Mouse (Mus musculus): ENCODE data around the gene Tada2a. TPM values are rescaled to one million over a fixed set of nuclear protein-coding genes. Genes with fewer than 3 reads are reported as not detected.

Tada2a gene
- polyA plus RNA-seq, 1 experiment from 2014 or later = 31.6 TPM

- ATAC-seq (ENCODE audit: low read depth) = peak; percentile 75
- Histone ChIP-seq H3K9me3 (ENCODE audit: control insufficient read depth, low read length) (no peaks in the 10 kb centered on the region), H3K27ac (ENCODE audit: low read length) (peak overlapping the region; percentile 86), H3K9ac (ENCODE audit: low read length) (peak overlapping the region; percentile 78), H3K4me3 (ENCODE audit: low read length) (peak overlapping the region; percentile 73), H3K4me1 (replicated peaks; ENCODE audit: control insufficient read depth, insufficient read depth, low read length) (peaks cover 22% of the 10 kb centered on the region), H3K36me3 (ENCODE audit: control insufficient read depth, insufficient read depth, low read length) (no peaks in the 10 kb centered on the region), H3K4me2 (ENCODE audit: low read depth, low read length) (peak overlapping the region; percentile 93), H3K27me3 (ENCODE audit: control insufficient read depth, insufficient read depth, low read depth, low read length) (no peaks in the 10 kb centered on the region; the same call in 1 of the 2 replicates)
- WGBS = 2% methylated on average over 30 of the region's 63 CpGs
Observed at GRCm38 (mm10) chr11:84068191-84069033, 61.0 kb downstream of the Tada2a start.

GRCm38 (mm10) chr11:84067720-84068190 lies 61.6 kb downstream of the Tada2a start:
- no peaks in the 10 kb centered on the region; the same call in 1 of the 2 replicates for H3K27me3 ChIP-seq (ENCODE audit: control insufficient read depth, insufficient read depth, low read depth, low read length)
- H3K9ac ChIP-seq (ENCODE audit: low read length) = peak overlapping the region; percentile 78
- H3K4me3 ChIP-seq (ENCODE audit: low read length) = peak overlapping the region; percentile 73
- peak overlapping the region; percentile 86 for H3K27ac ChIP-seq (ENCODE audit: low read length)
- peak overlapping the region; percentile 93 for H3K4me2 ChIP-seq (ENCODE audit: low read depth, low read length)
- H3K9me3 ChIP-seq (ENCODE audit: control insufficient read depth, low read length) = no peaks in the 10 kb centered on the region
- WGBS = 3% methylated on average over 21 of the region's 21 CpGs
- no peaks in the 10 kb centered on the region for H3K36me3 ChIP-seq (ENCODE audit: control insufficient read depth, insufficient read depth, low read length)
- H3K4me1 ChIP-seq (replicated peaks; ENCODE audit: control insufficient read depth, insufficient read depth, low read length) = peaks cover 17% of the 10 kb centered on the region
- ATAC-seq (ENCODE audit: low read depth) = peak; percentile 62

GRCm38 (mm10) chr11:84066927-84067645 lies 62.3 kb downstream of the Tada2a start:
- peak overlapping the region; percentile 73 for H3K4me3 ChIP-seq (ENCODE audit: low read length)
- 0 out of 2 replicates have a peak, but pooled peaks have one; percentile 18 for ATAC-seq (ENCODE audit: low read depth)
- H3K4me2 ChIP-seq (ENCODE audit: low read depth, low read length) = peak overlapping the region; percentile 93
- H3K4me1 ChIP-seq (replicated peaks; ENCODE audit: control insufficient read depth, insufficient read depth, low read length) = peaks cover 15% of the 10 kb centered on the region
- peak overlapping the region; percentile 78; the same call in 1 of the 2 replicates for H3K9ac ChIP-seq (ENCODE audit: low read length)
- no peaks in the 10 kb centered on the region; the same call in 1 of the 2 replicates for H3K27me3 ChIP-seq (ENCODE audit: control insufficient read depth, insufficient read depth, low read depth, low read length)
- 6% methylated on average over 18 of the region's 18 CpGs for WGBS
- no peaks in the 10 kb centered on the region for H3K36me3 ChIP-seq (ENCODE audit: control insufficient read depth, insufficient read depth, low read length)
- H3K27ac ChIP-seq (ENCODE audit: low read length) = peak overlapping the region; percentile 86; the same call in 1 of the 2 replicates
- no peaks in the 10 kb centered on the region for H3K9me3 ChIP-seq (ENCODE audit: control insufficient read depth, low read length)

- Histone ChIP-seq H3K4me3 (ENCODE audit: low read length) (no peak overlapping the region; the same call in 1 of the 2 replicates), H3K4me1 (replicated peaks; ENCODE audit: control insufficient read depth, insufficient read depth, low read length) (peaks cover 15% of the 10 kb centered on the region), H3K9ac (ENCODE audit: low read length) (0 out of 2 replicates have a peak overlapping the region, but pooled peaks have one; percentile 0), H3K27me3 (ENCODE audit: control insufficient read depth, insufficient read depth, low read depth, low read length) (no peaks in the 10 kb centered on the region; the same call in 1 of the 2 replicates), H3K27ac (ENCODE audit: low read length) (no peak overlapping the region), H3K36me3 (ENCODE audit: control insufficient read depth, insufficient read depth, low read length) (no peaks in the 10 kb centered on the region), H3K9me3 (ENCODE audit: control insufficient read depth, low read length) (no peaks in the 10 kb centered on the region), H3K4me2 (ENCODE audit: low read depth, low read length) (no peak overlapping the region)
- 5% methylated on average over 11 of the region's 11 CpGs for WGBS
- ATAC-seq (ENCODE audit: low read depth) = no peak
Observed at GRCm38 (mm10) chr11:84066071-84066481, 63.3 kb downstream of the Tada2a start.

- H3K27me3 ChIP-seq (ENCODE audit: control insufficient read depth, insufficient read depth, low read depth, low read length) = no peaks in the 10 kb centered on the region; the same call in 1 of the 2 replicates
- H3K9ac ChIP-seq (ENCODE audit: low read length) = no peak overlapping the region
- 60% methylated on average over 3 of the region's 3 CpGs for WGBS
- no peak overlapping the region for H3K4me3 ChIP-seq (ENCODE audit: low read length)
- H3K4me2 ChIP-seq (ENCODE audit: low read depth, low read length) = no peak overlapping the region
- peaks cover 15% of the 10 kb centered on the region for H3K4me1 ChIP-seq (replicated peaks; ENCODE audit: control insufficient read depth, insufficient read depth, low read length)
- H3K27ac ChIP-seq (ENCODE audit: low read length) = no peak overlapping the region
- no peaks in the 10 kb centered on the region for H3K9me3 ChIP-seq (ENCODE audit: control insufficient read depth, low read length)
- no peak for ATAC-seq (ENCODE audit: low read depth)
- H3K36me3 ChIP-seq (ENCODE audit: control insufficient read depth, insufficient read depth, low read length) = no peaks in the 10 kb centered on the region
Observed at GRCm38 (mm10) chr11:84063631-84064209, 65.7 kb downstream of the Tada2a start.

GRCm38 (mm10) chr11:84062805-84063204 lies 66.6 kb downstream of the Tada2a start:
- 32% methylated on average over 2 of the region's 2 CpGs for WGBS
- Histone ChIP-seq H3K27ac (ENCODE audit: low read length) (no peak overlapping the region), H3K4me1 (replicated peaks; ENCODE audit: control insufficient read depth, insufficient read depth, low read length) (peaks cover 12% of the 10 kb centered on the region), H3K9me3 (ENCODE audit: control insufficient read depth, low read length) (no peaks in the 10 kb centered on the region), H3K4me2 (ENCODE audit: low read depth, low read length) (no peak overlapping the region), H3K27me3 (ENCODE audit: control insufficient read depth, insufficient read depth, low read depth, low read length) (no peaks in the 10 kb centered on the region; the same call in 1 of the 2 replicates), H3K4me3 (ENCODE audit: low read length) (no peak overlapping the region), H3K36me3 (ENCODE audit: control insufficient read depth, insufficient read depth, low read length) (no peaks in the 10 kb centered on the region), H3K9ac (ENCODE audit: low read length) (no peak overlapping the region)
- ATAC-seq (ENCODE audit: low read depth) = peak; percentile 53

GRCm38 (mm10) chr11:84061881-84062280 lies 67.5 kb downstream of the Tada2a start:
- H3K4me3 ChIP-seq (ENCODE audit: low read length) = no peak overlapping the region
- H3K36me3 ChIP-seq (ENCODE audit: control insufficient read depth, insufficient read depth, low read length) = no peaks in the 10 kb centered on the region
- no peak overlapping the region for H3K9ac ChIP-seq (ENCODE audit: low read length)
- H3K27me3 ChIP-seq (ENCODE audit: control insufficient read depth, insufficient read depth, low read depth, low read length) = no peaks in the 10 kb centered on the region
- H3K9me3 ChIP-seq (ENCODE audit: control insufficient read depth, low read length) = no peaks in the 10 kb centered on the region
- no peak for ATAC-seq (ENCODE audit: low read depth)
- WGBS = 54% methylated on average over 2 of the region's 2 CpGs
- no peak overlapping the region for H3K27ac ChIP-seq (ENCODE audit: low read length)
- H3K4me1 ChIP-seq (replicated peaks; ENCODE audit: control insufficient read depth, insufficient read depth, low read length) = peaks cover 11% of the 10 kb centered on the region
- H3K4me2 ChIP-seq (ENCODE audit: low read depth, low read length) = no peak overlapping the region

GRCm38 (mm10) chr11:84060635-84061034 lies 68.8 kb downstream of the Tada2a start:
- H3K4me3 ChIP-seq (ENCODE audit: low read length) = no peak overlapping the region
- H3K9ac ChIP-seq (ENCODE audit: low read length) = no peak overlapping the region
- H3K27ac ChIP-seq (ENCODE audit: low read length) = no peak overlapping the region
- 75% methylated on average over 6 of the region's 6 CpGs for whole genome bisulfite sequencing
- ATAC-seq (ENCODE audit: low read depth) = no peak
- no peak overlapping the region for H3K4me2 ChIP-seq (ENCODE audit: low read depth, low read length)
- H3K4me1 ChIP-seq (replicated peaks; ENCODE audit: control insufficient read depth, insufficient read depth, low read length) = peaks cover 3% of the 10 kb centered on the region; the same call in 1 of the 2 replicates
- no peaks in the 10 kb centered on the region for H3K9me3 ChIP-seq (ENCODE audit: control insufficient read depth, low read length)
- H3K36me3 ChIP-seq (ENCODE audit: control insufficient read depth, insufficient read depth, low read length) = no peaks in the 10 kb centered on the region
- H3K27me3 ChIP-seq (ENCODE audit: control insufficient read depth, insufficient read depth, low read depth, low read length) = no peaks in the 10 kb centered on the region
